Mouse (Mus musculus) lung, postnatal 0 days (tissue): ENCODE measurements around the gene Olfr790.

Source experiments
- CTCF ChIP-seq: IDR thresholded peaks from 2 replicates; pipeline ENCODE4 v1.5.1; 2016; ENCODE audit warnings: antibody characterized with exemption, mild to moderate bottlenecking
- EP300 ChIP-seq: IDR thresholded peaks from 2 replicates; pipeline ENCODE4 v1.6.1; 2016; ENCODE audit warnings: antibody characterized with exemption, mild to moderate bottlenecking, control low read depth

- TF ChIP-seq CTCF: no peak
- no peak for TF ChIP-seq EP300
Measured at GRCm38 (mm10) chr10:129549354-129549753, 51.1 kb downstream of the Olfr790 start.
